Mouse (Mus musculus) right cerebral cortex, postnatal 14 days (tissue): ENCODE measurements at regions not wholly inside any gene's neighbourhood (a gene's known extent, or its start where the extent isn't known, plus 50 kb on each side); places are given as distances from the start of the nearest gene placed in this dataset.

Experiments used
- DNase-seq: peaks from one replicate; pipeline ENCODE4 v3.0.0; 2022

- DNase-seq: no peak
Observed at GRCm38 (mm10) chr8:114072330-114072729, 61.0 kb upstream of the Nudt7 start.

GRCm38 (mm10) chr8:114074122-114074521 lies 59.2 kb upstream of the Nudt7 start:
- peak; percentile 11 for DNase-seq

- peak; percentile 10 for DNase-seq
Observed at GRCm38 (mm10) chr8:114076701-114077100, 56.7 kb upstream of the Nudt7 start.

GRCm38 (mm10) chr8:114081049-114081756 lies 52.2 kb upstream of the Nudt7 start:
- DNase-seq: peak; percentile 30

- DNase-seq: no peak
Observed at GRCm38 (mm10) chr8:114081757-114082059, 51.6 kb upstream of the Nudt7 start.
